Mouse (Mus musculus) intestine, embryonic 16.5 days (tissue): ENCODE measurements at regions not wholly inside any gene's neighbourhood (a gene's known extent, or its start where the extent isn't known, plus 50 kb on each side); places are given as distances from the start of the nearest gene placed in this dataset.

Source experiments
- ATAC-seq: fragments of 200-750 bp; cut with Nextera tagmentation; 2 replicates; pipeline ENCODE4 v1.8.0; 2017; ENCODE audit warnings: moderate TSS enrichment, moderate library complexity
- H3K27ac ChIP-seq: fragments of 300-500 bp; sonication (generic); 2 replicates; pipeline ENCODE4 v1.5.1; 2014; ENCODE audit warnings: mild to moderate bottlenecking, low read length
- H3K27me3 ChIP-seq: fragments of 300-500 bp; sonication (generic); replicated peaks from 2 replicates; pipeline ENCODE4 v1.6.1; 2014; ENCODE audit warnings: low read length, control low read depth, mixed read lengths; ENCODE audit not compliant: control insufficient read depth, insufficient read depth
- H3K36me3 ChIP-seq: fragments of 300-500 bp; sonication (generic); 2 replicates; pipeline ENCODE4 v1.6.1; 2014; ENCODE audit warnings: low read length, control low read depth; ENCODE audit not compliant: control insufficient read depth, insufficient read depth
- H3K4me1 ChIP-seq: fragments of 300-500 bp; sonication (generic); 2 replicates; pipeline ENCODE4 v1.6.1; 2014; ENCODE audit warnings: low read length, control low read depth, mixed read lengths; ENCODE audit not compliant: control insufficient read depth, insufficient read depth
- H3K4me2 ChIP-seq: fragments of 300-500 bp; sonication (generic); 2 replicates; pipeline ENCODE4 v1.6.1; 2014; ENCODE audit warnings: low read depth, low read length, control low read depth
- H3K4me3 ChIP-seq: fragments of 300-500 bp; sonication (generic); 2 replicates; pipeline ENCODE4 v1.5.1; 2014; ENCODE audit warnings: mild to moderate bottlenecking, low read length
- H3K9ac ChIP-seq: fragments of 300-500 bp; sonication (generic); 2 replicates; pipeline ENCODE4 v1.6.1; 2014; ENCODE audit warnings: low read depth, low read length
- H3K9me3 ChIP-seq: fragments of 300-500 bp; sonication (generic); 2 replicates; pipeline ENCODE4 v1.6.1; 2016; ENCODE audit warnings: low read length, control low read depth; ENCODE audit not compliant: control insufficient read depth
- WGBS: fragments of 180-500 bp; shearing (Covaris S2); extraction: QIAGEN DNeasy Blood & Tissue Kit; methylation state at CpG from one replicate; pipeline ENCODE4 v1.1.7; 2014; 5-methylcytosine and 5-hydroxymethylcytosine counted together

GRCm38 (mm10) chr13:107627073-107627472 lies 417.2 kb upstream of the Smim15 start:
- WGBS = 87% methylated on average over 2 of the region's 2 CpGs
- H3K27ac ChIP-seq = no peak overlapping the region

GRCm38 (mm10) chr13:107626670-107627069 lies 417.6 kb upstream of the Smim15 start:
- Histone ChIP-seq H3K27me3 (no peaks in the 10 kb centered on the region), H3K9ac (no peak overlapping the region), H3K4me3 (no peak overlapping the region), H3K4me1 (no peaks in the 10 kb centered on the region), H3K36me3 (no peaks in the 10 kb centered on the region), H3K9me3 (no peaks in the 10 kb centered on the region), H3K27ac (no peak overlapping the region), H3K4me2 (no peak overlapping the region)
- WGBS = 59% methylated on average over 8 of the region's 8 CpGs
- no peak for ATAC-seq

More at GRCm38 (mm10) chr13:107627073-107627472, 417.2 kb upstream of the Smim15 start:
- H3K36me3 ChIP-seq = no peaks in the 10 kb centered on the region
- no peaks in the 10 kb centered on the region for H3K9me3 ChIP-seq
- no peaks in the 10 kb centered on the region for H3K4me1 ChIP-seq
- no peaks in the 10 kb centered on the region for H3K27me3 ChIP-seq
- no peak for ATAC-seq
- H3K4me3 ChIP-seq = no peak overlapping the region
- no peak overlapping the region for H3K4me2 ChIP-seq
- H3K9ac ChIP-seq = no peak overlapping the region

GRCm38 (mm10) chr13:107621337-107621736 lies 422.9 kb upstream of the Smim15 start:
- no peaks in the 10 kb centered on the region; the same call in 1 of the 2 replicates for H3K9me3 ChIP-seq
- no peaks in the 10 kb centered on the region for H3K27me3 ChIP-seq
- ATAC-seq = no peak
- H3K9ac ChIP-seq = no peak overlapping the region
- 68% methylated on average over 2 of the region's 2 CpGs for WGBS
- no peak overlapping the region for H3K4me3 ChIP-seq
- H3K4me2 ChIP-seq = no peak overlapping the region
- H3K27ac ChIP-seq = no peak overlapping the region
- H3K4me1 ChIP-seq = peaks cover 4% of the 10 kb centered on the region; the same call in 1 of the 2 replicates
- no peaks in the 10 kb centered on the region for H3K36me3 ChIP-seq

- no peak for ATAC-seq
- no peak overlapping the region for H3K4me3 ChIP-seq
- H3K27me3 ChIP-seq = no peaks in the 10 kb centered on the region
- H3K4me1 ChIP-seq = peaks cover 4% of the 10 kb centered on the region; the same call in 1 of the 2 replicates
- no peak overlapping the region for H3K9ac ChIP-seq
- H3K9me3 ChIP-seq = no peaks in the 10 kb centered on the region; the same call in 1 of the 2 replicates
- no peak overlapping the region for H3K4me2 ChIP-seq
- H3K36me3 ChIP-seq = no peaks in the 10 kb centered on the region
- 86% methylated on average over 2 of the region's 2 CpGs for WGBS
- H3K27ac ChIP-seq = no peak overlapping the region
Measured at GRCm38 (mm10) chr13:107620887-107621286, 423.4 kb upstream of the Smim15 start.

GRCm38 (mm10) chr13:107620210-107620609 lies 424.0 kb upstream of the Smim15 start:
- 39% methylated on average over 6 of the region's 6 CpGs for WGBS
- ATAC-seq = no peak

GRCm38 (mm10) chr13:107619430-107619927 lies 424.8 kb upstream of the Smim15 start:
- no peak overlapping the region for H3K4me2 ChIP-seq
- no peak overlapping the region for H3K27ac ChIP-seq

More at GRCm38 (mm10) chr13:107620210-107620609, 424.0 kb upstream of the Smim15 start:
- Histone ChIP-seq H3K9me3 (no peaks in the 10 kb centered on the region; the same call in 1 of the 2 replicates), H3K27me3 (no peaks in the 10 kb centered on the region), H3K4me2 (no peak overlapping the region), H3K36me3 (no peaks in the 10 kb centered on the region), H3K4me3 (no peak overlapping the region), H3K9ac (no peak overlapping the region), H3K4me1 (peaks cover 4% of the 10 kb centered on the region; the same call in 1 of the 2 replicates), H3K27ac (no peak overlapping the region)

GRCm38 (mm10) chr13:107618796-107619429 lies 425.3 kb upstream of the Smim15 start:
- Histone ChIP-seq H3K9me3 (no peaks in the 10 kb centered on the region; the same call in 1 of the 2 replicates), H3K27me3 (no peaks in the 10 kb centered on the region), H3K27ac (no peak overlapping the region), H3K4me3 (no peak overlapping the region), H3K4me2 (no peak overlapping the region), H3K4me1 (peaks cover 4% of the 10 kb centered on the region; the same call in 1 of the 2 replicates), H3K36me3 (no peaks in the 10 kb centered on the region), H3K9ac (no peak overlapping the region)
- no peak for ATAC-seq
- WGBS = 46% methylated on average over 15 of the region's 15 CpGs

More at GRCm38 (mm10) chr13:107619430-107619927, 424.8 kb upstream of the Smim15 start:
- Histone ChIP-seq H3K4me3 (no peak overlapping the region), H3K9ac (no peak overlapping the region), H3K27me3 (no peaks in the 10 kb centered on the region), H3K36me3 (no peaks in the 10 kb centered on the region), H3K9me3 (no peaks in the 10 kb centered on the region; the same call in 1 of the 2 replicates), H3K4me1 (peaks cover 4% of the 10 kb centered on the region; the same call in 1 of the 2 replicates)
- WGBS = 40% methylated on average over 9 of the region's 9 CpGs
- peak; percentile 21; the same call in 1 of the 2 replicates for ATAC-seq

- 55% methylated on average over 8 of the region's 8 CpGs for WGBS
- Histone ChIP-seq H3K4me2 (no peak overlapping the region), H3K4me3 (no peak overlapping the region), H3K27ac (no peak overlapping the region), H3K9ac (no peak overlapping the region), H3K27me3 (no peaks in the 10 kb centered on the region), H3K9me3 (no peaks in the 10 kb centered on the region; the same call in 1 of the 2 replicates), H3K36me3 (no peaks in the 10 kb centered on the region), H3K4me1 (peaks cover 4% of the 10 kb centered on the region; the same call in 1 of the 2 replicates)
- no peak for ATAC-seq
Measured at GRCm38 (mm10) chr13:107618369-107618771, 425.9 kb upstream of the Smim15 start.

GRCm38 (mm10) chr13:107617582-107617981 lies 426.7 kb upstream of the Smim15 start:
- Histone ChIP-seq H3K4me1 (peaks cover 4% of the 10 kb centered on the region; the same call in 1 of the 2 replicates), H3K9ac (no peak overlapping the region), H3K27me3 (no peaks in the 10 kb centered on the region), H3K36me3 (no peaks in the 10 kb centered on the region), H3K4me2 (no peak overlapping the region), H3K9me3 (no peaks in the 10 kb centered on the region; the same call in 1 of the 2 replicates), H3K4me3 (no peak overlapping the region), H3K27ac (no peak overlapping the region)
- ATAC-seq = no peak
- WGBS = 59% methylated on average over 2 of the region's 2 CpGs
